Mouse (Mus musculus): ENCODE measurements around the gene B830017H08Rik. TPM values are rescaled to one million over a fixed set of nuclear protein-coding genes. Genes with fewer than 3 reads are reported as not detected.

Gene B830017H08Rik
- polyA plus RNA-seq, 1 experiment from 2014 or later = 1.9 TPM

- peak overlapping the region; percentile 39 for H3K4me3 ChIP-seq
- H3K36me3 ChIP-seq = no peaks in the 10 kb centered on the region
- WGBS = 2% methylated on average over 18 of the region's 18 CpGs
- H3K4me1 ChIP-seq (replicated peaks) = peaks cover 62% of the 10 kb centered on the region
- H3K9ac ChIP-seq = peak overlapping the region; percentile 55; the same call in 1 of the 2 replicates
- ATAC-seq (ENCODE audit: low read depth) = no peak
- no peak overlapping the region for H3K27ac ChIP-seq (replicated peaks)
- H3K4me2 ChIP-seq = peak overlapping the region; percentile 63
- H3K27me3 ChIP-seq = peaks cover 91% of the 10 kb centered on the region
- no peaks in the 10 kb centered on the region for H3K9me3 ChIP-seq
Observed at GRCm38 (mm10) chr16:17802456-17802838, 30.5 kb upstream of the B830017H08Rik start.

DNA sequence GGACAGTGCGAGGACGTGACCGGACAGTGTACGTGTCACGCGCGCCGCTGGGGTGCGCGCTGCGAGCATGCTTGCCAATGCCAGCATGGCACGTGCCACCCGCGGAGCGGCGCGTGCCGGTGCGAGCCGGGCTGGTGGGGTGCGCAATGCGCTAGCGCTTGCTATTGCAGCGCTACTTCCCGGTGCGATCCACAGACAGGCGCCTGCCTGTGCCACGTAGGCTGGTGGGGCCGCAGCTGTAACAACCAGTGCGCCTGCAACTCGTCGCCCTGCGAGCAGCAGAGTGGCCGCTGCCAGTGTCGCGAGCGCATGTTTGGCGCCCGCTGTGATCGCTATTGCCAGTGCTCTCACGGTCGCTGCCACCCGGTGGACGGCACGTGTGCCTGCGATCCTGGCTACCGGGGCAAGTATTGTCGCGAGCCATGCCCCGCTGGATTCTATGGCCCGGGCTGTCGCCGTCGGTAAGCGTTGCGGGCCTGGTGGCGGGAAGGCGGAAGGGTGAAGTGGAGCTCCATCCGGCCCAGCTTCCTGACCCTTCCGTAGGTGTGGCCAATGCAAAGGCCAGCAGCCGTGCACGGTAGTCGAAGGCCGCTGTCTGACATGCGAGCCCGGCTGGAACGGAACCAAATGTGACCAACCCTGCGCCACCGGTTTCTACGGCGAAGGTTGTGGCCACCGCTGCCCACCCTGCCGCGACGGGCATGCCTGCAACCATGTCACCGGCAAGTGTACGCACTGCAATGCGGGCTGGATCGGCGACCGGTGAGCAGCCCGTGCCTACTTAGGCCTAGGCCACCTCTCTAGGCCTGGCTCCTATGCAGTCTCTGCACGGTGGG is 29.9 kb upstream of the B830017H08Rik start:
- peak overlapping the region; percentile 63 for H3K4me2 ChIP-seq
- WGBS = 2% methylated on average over 83 of the region's 83 CpGs
- peak overlapping the region; percentile 55; the same call in 1 of the 2 replicates for H3K9ac ChIP-seq
- no peak overlapping the region for H3K27ac ChIP-seq (replicated peaks)
- H3K4me1 ChIP-seq (replicated peaks) = peaks cover 62% of the 10 kb centered on the region
- no peak for ATAC-seq (ENCODE audit: low read depth)
- H3K4me3 ChIP-seq = peak overlapping the region; percentile 39
- H3K27me3 ChIP-seq = peaks cover 85% of the 10 kb centered on the region
- no peaks in the 10 kb centered on the region for H3K36me3 ChIP-seq
- no peaks in the 10 kb centered on the region for H3K9me3 ChIP-seq

DNA sequence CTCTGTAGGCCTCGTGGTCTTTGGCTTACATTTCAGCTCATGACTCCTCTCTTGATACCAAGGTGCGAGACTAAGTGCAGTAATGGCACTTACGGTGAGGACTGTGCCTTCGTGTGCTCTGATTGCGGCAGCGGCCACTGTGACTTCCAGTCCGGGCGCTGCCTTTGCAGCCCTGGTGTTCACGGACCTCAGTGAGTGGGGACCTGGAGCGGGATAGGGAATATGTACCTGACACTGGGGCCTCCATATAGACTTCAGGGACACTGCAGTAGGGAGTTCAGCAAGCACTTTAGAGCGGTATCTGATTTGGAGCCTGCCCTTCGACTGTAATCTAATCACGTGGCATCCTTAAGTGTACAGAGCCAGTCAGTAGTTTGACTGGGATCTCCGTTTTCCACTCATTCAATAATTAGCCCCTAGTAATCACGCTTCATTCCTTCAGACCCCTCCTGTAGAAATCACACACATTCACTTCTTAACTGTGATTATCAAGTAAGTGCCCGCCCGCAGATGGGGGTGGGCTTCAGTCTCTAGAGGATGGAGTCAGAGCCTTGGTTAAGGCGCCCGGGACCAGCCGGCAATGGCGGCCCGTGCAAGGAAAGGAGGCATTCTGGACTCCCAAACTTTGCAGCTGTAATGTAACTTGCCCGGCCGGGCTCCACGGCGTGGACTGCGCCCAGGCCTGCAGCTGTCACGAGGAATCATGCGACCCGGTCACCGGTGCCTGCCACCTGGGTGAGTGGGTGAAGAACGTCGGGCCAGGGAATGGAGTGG is 29.1 kb upstream of the B830017H08Rik start:
- 6% methylated on average over 33 of the region's 33 CpGs for WGBS
- Histone ChIP-seq H3K27me3 (peaks cover 82% of the 10 kb centered on the region), H3K4me3 (peak overlapping the region; percentile 39), H3K9ac (peak overlapping the region; percentile 44), H3K4me2 (peak overlapping the region; percentile 63), H3K9me3 (no peaks in the 10 kb centered on the region), H3K36me3 (no peaks in the 10 kb centered on the region), H3K4me1 (replicated peaks) (peaks cover 54% of the 10 kb centered on the region), H3K27ac (replicated peaks) (no peak overlapping the region)
- ATAC-seq (ENCODE audit: low read depth) = no peak

GRCm38 (mm10) chr16:17804449-17804912 is 28.4 kb upstream of the B830017H08Rik start:
- Histone ChIP-seq H3K9ac (peak overlapping the region; percentile 44; the same call in 1 of the 2 replicates), H3K9me3 (no peaks in the 10 kb centered on the region), H3K4me1 (replicated peaks) (peaks cover 58% of the 10 kb centered on the region), H3K36me3 (no peaks in the 10 kb centered on the region), H3K27ac (replicated peaks) (no peak overlapping the region), H3K4me3 (peak overlapping the region; percentile 31), H3K4me2 (peak overlapping the region; percentile 63), H3K27me3 (peaks cover 81% of the 10 kb centered on the region)
- WGBS = 3% methylated on average over 33 of the region's 33 CpGs
- no peak for ATAC-seq (ENCODE audit: low read depth)

- Histone ChIP-seq H3K9ac (no peak overlapping the region), H3K27me3 (peaks cover 76% of the 10 kb centered on the region), H3K27ac (replicated peaks) (no peak overlapping the region), H3K4me2 (peak overlapping the region; percentile 63), H3K4me3 (peak overlapping the region; percentile 31), H3K9me3 (no peaks in the 10 kb centered on the region), H3K36me3 (no peaks in the 10 kb centered on the region), H3K4me1 (replicated peaks) (peaks cover 63% of the 10 kb centered on the region)
- no peak for ATAC-seq (ENCODE audit: low read depth)
- 9% methylated on average over 7 of the region's 7 CpGs for WGBS
Observed at GRCm38 (mm10) chr16:17804982-17805381, 27.9 kb upstream of the B830017H08Rik start.

- H3K4me1 ChIP-seq (replicated peaks) = peaks cover 66% of the 10 kb centered on the region
- peak overlapping the region; percentile 86 for H3K27ac ChIP-seq (replicated peaks)
- 2% methylated on average over 50 of the region's 50 CpGs for WGBS
Observed at GRCm38 (mm10) chr16:17806581-17807191, 26.2 kb upstream of the B830017H08Rik start.

GRCm38 (mm10) chr16:17807192-17808009 is 25.5 kb upstream of the B830017H08Rik start:
- H3K4me1 ChIP-seq (replicated peaks) = peaks cover 63% of the 10 kb centered on the region
- ATAC-seq (ENCODE audit: low read depth) = peak; percentile 85
- peak overlapping the region; percentile 89 for H3K4me2 ChIP-seq
- peak overlapping the region; percentile 86 for H3K27ac ChIP-seq (replicated peaks)
- H3K9me3 ChIP-seq = no peaks in the 10 kb centered on the region
- 2% methylated on average over 73 of the region's 73 CpGs for WGBS
- H3K9ac ChIP-seq = peak overlapping the region; percentile 89
- H3K27me3 ChIP-seq = peaks cover 64% of the 10 kb centered on the region
- H3K36me3 ChIP-seq = no peaks in the 10 kb centered on the region
- H3K4me3 ChIP-seq = peak overlapping the region; percentile 65

More at GRCm38 (mm10) chr16:17806581-17807191, 26.2 kb upstream of the B830017H08Rik start:
- peak overlapping the region; percentile 89 for H3K4me2 ChIP-seq
- H3K27me3 ChIP-seq = peaks cover 70% of the 10 kb centered on the region
- peak; percentile 33 for ATAC-seq (ENCODE audit: low read depth)
- H3K4me3 ChIP-seq = peak overlapping the region; percentile 65
- H3K9me3 ChIP-seq = no peaks in the 10 kb centered on the region
- H3K9ac ChIP-seq = peak overlapping the region; percentile 89
- H3K36me3 ChIP-seq = no peaks in the 10 kb centered on the region

DNA sequence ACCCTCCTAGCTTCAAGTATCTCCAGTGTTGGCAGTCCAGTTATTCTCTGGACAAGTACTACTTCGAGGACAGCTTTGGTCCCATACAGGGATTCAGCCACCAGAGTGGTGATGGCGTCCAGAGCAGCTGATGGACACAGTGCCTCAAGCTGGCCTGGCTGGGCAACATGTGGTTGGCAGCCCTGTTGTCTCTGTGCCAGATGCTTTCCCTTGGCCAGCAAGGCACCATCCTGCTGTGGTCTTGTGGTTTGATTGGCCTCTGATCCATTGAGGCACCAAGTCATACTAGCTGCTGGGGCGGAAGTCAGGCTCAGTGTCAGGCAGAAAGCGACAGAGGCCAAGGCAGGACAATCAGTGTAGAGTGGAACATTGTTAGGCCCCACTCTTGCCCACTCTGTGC is 23.8 kb upstream of the B830017H08Rik start:
- 0 out of 2 replicates have a peak overlapping the region, but pooled peaks have one; percentile 34 for H3K9ac ChIP-seq
- WGBS = 81% methylated on average over 4 of the region's 4 CpGs
- H3K4me2 ChIP-seq = no peak overlapping the region
- H3K4me1 ChIP-seq (replicated peaks) = peaks cover 45% of the 10 kb centered on the region
- H3K27ac ChIP-seq (replicated peaks) = peak overlapping the region; percentile 56
- peaks cover 64% of the 10 kb centered on the region for H3K27me3 ChIP-seq
- no peaks in the 10 kb centered on the region for H3K9me3 ChIP-seq
- H3K4me3 ChIP-seq = no peak overlapping the region
- ATAC-seq (ENCODE audit: low read depth) = no peak
- H3K36me3 ChIP-seq = no peaks in the 10 kb centered on the region

DNA sequence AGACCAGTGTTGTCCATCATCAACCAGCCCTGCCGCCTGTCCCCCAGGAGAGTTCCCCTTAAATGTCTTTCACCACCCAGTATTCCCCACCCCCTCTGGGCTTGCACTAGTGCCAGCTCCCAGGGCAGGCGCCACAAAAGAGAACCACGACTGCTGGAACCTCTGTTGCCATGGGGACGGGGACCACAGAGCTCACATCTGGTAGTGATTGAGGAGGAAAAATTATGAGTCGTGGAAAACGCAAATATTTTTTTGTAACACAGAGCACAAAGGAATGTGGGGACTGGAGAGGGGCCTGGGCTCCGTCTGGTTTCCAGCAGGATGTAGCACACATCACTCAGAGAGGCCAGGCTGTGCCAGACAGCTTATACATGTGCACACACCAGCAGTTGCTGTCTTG is 23.2 kb upstream of the B830017H08Rik start:
- Histone ChIP-seq H3K36me3 (no peaks in the 10 kb centered on the region), H3K27me3 (peaks cover 63% of the 10 kb centered on the region), H3K9me3 (no peaks in the 10 kb centered on the region), H3K27ac (replicated peaks) (peak overlapping the region; percentile 56), H3K4me3 (no peak overlapping the region), H3K4me2 (no peak overlapping the region), H3K4me1 (replicated peaks) (peaks cover 40% of the 10 kb centered on the region), H3K9ac (peak overlapping the region; percentile 34; the same call in 1 of the 2 replicates)
- 20% methylated on average over 7 of the region's 7 CpGs for WGBS
- ATAC-seq (ENCODE audit: low read depth) = no peak

DNA sequence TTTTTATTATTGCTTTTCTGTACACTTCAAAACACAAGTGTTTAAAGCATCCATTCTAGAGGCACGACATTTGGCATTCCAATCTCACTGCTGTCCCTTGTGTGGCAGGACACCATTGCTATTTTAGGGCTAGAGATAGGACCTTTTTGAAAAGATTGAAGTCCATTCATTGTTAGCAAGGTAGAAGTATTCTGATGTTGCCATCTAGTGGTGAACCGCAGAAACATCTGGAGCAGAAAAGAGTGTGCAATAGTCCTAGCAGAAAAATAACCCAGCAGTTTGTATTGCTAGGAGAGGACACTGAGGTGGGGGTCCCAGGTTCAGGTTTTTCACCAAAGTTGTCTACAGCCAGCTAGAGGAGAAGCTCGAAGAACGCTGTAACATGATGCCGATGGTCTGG is 20.8 kb upstream of the B830017H08Rik start:
- WGBS = 3% methylated on average over 5 of the region's 5 CpGs
- Histone ChIP-seq H3K4me1 (replicated peaks) (peaks cover 36% of the 10 kb centered on the region), H3K9me3 (no peaks in the 10 kb centered on the region), H3K36me3 (no peaks in the 10 kb centered on the region), H3K9ac (no peak overlapping the region), H3K27me3 (peaks cover 56% of the 10 kb centered on the region), H3K4me3 (no peak overlapping the region), H3K4me2 (no peak overlapping the region), H3K27ac (replicated peaks) (no peak overlapping the region)
- no peak for ATAC-seq (ENCODE audit: low read depth)

GRCm38 (mm10) chr16:17813173-17813572 is 19.7 kb upstream of the B830017H08Rik start:
- 62% methylated on average over 4 of the region's 4 CpGs for WGBS
- no peak overlapping the region for H3K27ac ChIP-seq (replicated peaks)
- H3K9me3 ChIP-seq = no peaks in the 10 kb centered on the region
- no peak overlapping the region for H3K4me2 ChIP-seq
- ATAC-seq (ENCODE audit: low read depth) = no peak
- no peak overlapping the region for H3K4me3 ChIP-seq
- no peaks in the 10 kb centered on the region for H3K36me3 ChIP-seq
- no peak overlapping the region for H3K9ac ChIP-seq
- peaks cover 30% of the 10 kb centered on the region for H3K4me1 ChIP-seq (replicated peaks)
- H3K27me3 ChIP-seq = peaks cover 61% of the 10 kb centered on the region
